8 mouse cellular contexts compared by ENCODE assay signal in genomic region chr8:123729055-123729785, GRCm38 (mm10).
DNase-seq lines count a peak whose midpoint lies in the region; ATAC-seq lines count a peak whose summit lies in the region.

No protein-coding gene starts in this region.

- H3K4me2 ChIP-seq in intestine, embryonic 14.5 days (ENCODE audit: low read length) = peak overlapping the region; percentile 0; the same call in 1 of the 2 replicates

- no peak overlapping the region for H3K4me3 ChIP-seq in intestine, embryonic 14.5 days (ENCODE audit: low read depth, low read length)

- no peaks in the 10 kb centered on the region for H3K36me3 ChIP-seq in intestine, embryonic 14.5 days (ENCODE audit: control insufficient read depth, insufficient read depth, low read length)

- intact Hi-C loops in left cerebral cortex, postnatal 10 days (cut with DNase I) = loop anchor here (5.0 kb wide), 2 partner anchors 38 to 77 kb away; partner anchors contain the start of gene Rhou

- H3K9me3 ChIP-seq in intestine, embryonic 14.5 days (ENCODE audit: control insufficient read depth, low read length) = no peaks in the 10 kb centered on the region

- 0 out of 2 replicates have a peak, but pooled peaks cover 3% of the 10 kb centered on the region for H3K27me3 ChIP-seq in intestine, embryonic 14.5 days (replicated peaks; ENCODE audit: control insufficient read depth, insufficient read depth, low read length)

- DNase-seq in 3T3-L1 (ENCODE audit: low read depth, low spot score) = peak; percentile 85
- DNase-seq in cerebellum, adult 11-12 months = peak; percentile 12
- DNase-seq in intestine, embryonic 14.5 days (ENCODE audit: low spot score) = no peak
- peak; percentile 63 to 64 for DNase-seq in left cerebral cortex, postnatal 10 days (ENCODE audit: extremely low spot score in 1 of 2, low spot score in 2 of 2)
- peak; percentile 36 for DNase-seq in neural tube, embryonic 10.5 days (ENCODE audit: extremely low spot score, low spot score)
- no peak for DNase-seq in thymus, adult 18-20 months

- ATAC-seq in frontal cortex, adult (ENCODE audit: low TSS enrichment) = peak; percentile 76
- 0 out of 2 replicates have a peak, but pooled peaks have one; percentile 36 for ATAC-seq in intestine, embryonic 14.5 days (replicated peaks; ENCODE audit: low FRiP score, low TSS enrichment, low read depth)
- ATAC-seq in monocyte, adult 5-6 weeks (replicated peaks; ENCODE audit: insufficient number of reproducible peaks, low FRiP score, low TSS enrichment, poor library complexity, severe bottlenecking) = no peak

- no peak overlapping the region for H3K27ac ChIP-seq in intestine, embryonic 14.5 days (ENCODE audit: low read depth)

- 0 out of 2 replicates have a peak overlapping the region, but pooled peaks have one; percentile 23 for H3K9ac ChIP-seq in intestine, embryonic 14.5 days (ENCODE audit: low read length)

- WGBS in intestine, embryonic 14.5 days = 16% methylated on average over 20 of the region's 20 CpGs

- peaks cover 17% of the 10 kb centered on the region; the same call in 1 of the 2 replicates for H3K4me1 ChIP-seq in intestine, embryonic 14.5 days (replicated peaks; ENCODE audit: control insufficient read depth, insufficient read depth, low read length)

Comparison
In these comparisons a context has a peak if more than half of its experiments do, and no peak if none do; other contexts are left out.
1. DNase-seq: peak in 3T3-L1 (single experiment), cerebellum, adult 11-12 months (single experiment), left cerebral cortex, postnatal 10 days (2 of 2) and neural tube, embryonic 10.5 days (single experiment); none in intestine, embryonic 14.5 days (single experiment) and thymus, adult 18-20 months (0 of 2).